Mouse (Mus musculus): ENCODE results near the gene Adam22.

- TF ChIP-seq POLR2A (IDR thresholded peaks at IDR 0.05; ENCODE audit: insufficient read depth, low read length), result no peak
- no peak for TF ChIP-seq CTCF (IDR thresholded peaks at IDR 0.05; ENCODE audit: low read depth, low read length)
- no peak for TF ChIP-seq EP300 (IDR thresholded peaks at IDR 0.05; ENCODE audit: insufficient read depth, low read depth, low read length)
These were observed 236.0 kb downstream of the Adam22 start for GRCm38 (mm10) chr5:8131918-8132317.
